Mouse (Mus musculus) embryonic facial prominence, embryonic 13.5 days (tissue): ENCODE measurements around the gene Slc22a8. TPM values are rescaled to one million over a fixed set of nuclear protein-coding genes. Genes with fewer than 3 reads are reported as not detected.

ENCODE experiments used
- ATAC-seq: fragments of 200-750 bp; cut with Nextera tagmentation; 2 replicates; pipeline ENCODE4 v1.8.0; 2017; ENCODE audit warnings: low read depth; ENCODE audit not compliant: insufficient number of reproducible peaks, insufficient read depth, low FRiP score, low TSS enrichment
- H3K27ac ChIP-seq: fragments of 300-500 bp; sonication (generic); 2 replicates; pipeline ENCODE4 v1.5.1; 2015; ENCODE audit warnings: moderate library complexity, mild to moderate bottlenecking, inconsistent platforms
- H3K27me3 ChIP-seq: fragments of 300-500 bp; sonication (generic); 2 replicates; pipeline ENCODE4 v1.6.1; 2015; ENCODE audit warnings: mild to moderate bottlenecking, inconsistent platforms
- H3K36me3 ChIP-seq: fragments of 300-500 bp; sonication (generic); 2 replicates; pipeline ENCODE4 v1.6.1; 2015; ENCODE audit warnings: mild to moderate bottlenecking, inconsistent platforms
- H3K4me1 ChIP-seq: fragments of 300-500 bp; sonication (generic); 2 replicates; pipeline ENCODE4 v1.6.1; 2015; ENCODE audit warnings: inconsistent platforms
- H3K4me2 ChIP-seq: fragments of 300-500 bp; sonication (generic); 2 replicates; pipeline ENCODE4 v1.6.1; 2015; ENCODE audit warnings: moderate library complexity, mild to moderate bottlenecking, inconsistent platforms
- H3K4me3 ChIP-seq: fragments of 300-500 bp; sonication (generic); 2 replicates; pipeline ENCODE4 v1.5.1; 2015; ENCODE audit warnings: mild to moderate bottlenecking, inconsistent platforms
- H3K9ac ChIP-seq: fragments of 300-500 bp; sonication (generic); 2 replicates; pipeline ENCODE4 v1.6.1; 2015; ENCODE audit warnings: mild to moderate bottlenecking, inconsistent platforms
- H3K9me3 ChIP-seq: fragments of 300-500 bp; sonication (generic); 2 replicates; pipeline ENCODE4 v1.6.1; 2016; ENCODE audit warnings: inconsistent platforms
- WGBS: fragments of 180-500 bp; shearing (Covaris S2); methylation state at CpG from one replicate; pipeline ENCODE4 v1.1.7; 2015; ENCODE audit warnings: mixed read lengths; 5-methylcytosine and 5-hydroxymethylcytosine counted together
- polyA plus RNA-seq: library from polyadenylated mRNA; unstranded; fragments of >200 nt; fragmentation: Nextera tagmentation; extraction: Ambion mirVana; gene quantifications from 2 replicates; pipeline ENCODE4 v1.2.1, GENCODE M21; 2015

Gene Slc22a8
- not detected in 2 replicates for polyA plus RNA-seq

DNA sequence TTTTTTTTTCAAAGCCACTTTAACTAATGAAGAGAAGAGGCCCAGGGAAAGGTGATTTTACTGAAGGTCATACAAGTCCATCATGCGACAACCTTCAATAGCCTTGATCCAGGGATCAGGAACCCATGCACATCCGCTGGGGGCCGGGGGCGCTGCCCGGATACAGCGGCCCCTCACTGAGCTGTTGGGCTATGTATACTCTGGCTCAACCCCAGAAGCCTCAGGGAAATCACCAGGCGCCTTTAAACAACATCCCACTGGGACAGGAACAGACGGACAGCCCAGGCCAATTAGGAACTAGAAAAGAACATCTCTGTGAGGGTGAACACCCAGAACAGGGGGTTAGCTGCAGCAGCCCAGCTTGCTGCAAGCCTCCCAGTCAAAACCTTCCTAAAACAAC, at the start of gene Slc22a8:
Gene Slc22a8, plus strand, starts transcription at position 301 of the 400 bp plus-strand sequence.
- H3K9me3 ChIP-seq: no peaks in the 10 kb centered on the region
- ATAC-seq: no peak
- no peaks in the 10 kb centered on the region for H3K36me3 ChIP-seq
- H3K4me1 ChIP-seq: peaks cover 28% of the 10 kb centered on the region
- WGBS: 56% methylated on average over 8 of the region's 8 CpGs
- H3K9ac ChIP-seq: no peak within 1 kb of the TSS
- H3K27me3 ChIP-seq: no peaks in the 10 kb centered on the region
- no peak within 1 kb of the TSS for H3K27ac ChIP-seq
- H3K4me3 ChIP-seq: no peak within 1 kb of the TSS
- H3K4me2 ChIP-seq: no peak within 1 kb of the TSS

GRCm38 (mm10) chr19:8558897-8559296, 32.2 kb upstream of the Slc22a8 start:
- 70% methylated on average over 2 of the region's 2 CpGs for WGBS
- ATAC-seq: no peak
- no peaks in the 10 kb centered on the region for H3K36me3 ChIP-seq
- no peaks in the 10 kb centered on the region for H3K4me1 ChIP-seq
- no peaks in the 10 kb centered on the region for H3K27me3 ChIP-seq
- H3K9ac ChIP-seq: no peak overlapping the region
- H3K9me3 ChIP-seq: no peaks in the 10 kb centered on the region
- no peak overlapping the region for H3K4me3 ChIP-seq
- no peak overlapping the region for H3K27ac ChIP-seq
- no peak overlapping the region for H3K4me2 ChIP-seq

DNA sequence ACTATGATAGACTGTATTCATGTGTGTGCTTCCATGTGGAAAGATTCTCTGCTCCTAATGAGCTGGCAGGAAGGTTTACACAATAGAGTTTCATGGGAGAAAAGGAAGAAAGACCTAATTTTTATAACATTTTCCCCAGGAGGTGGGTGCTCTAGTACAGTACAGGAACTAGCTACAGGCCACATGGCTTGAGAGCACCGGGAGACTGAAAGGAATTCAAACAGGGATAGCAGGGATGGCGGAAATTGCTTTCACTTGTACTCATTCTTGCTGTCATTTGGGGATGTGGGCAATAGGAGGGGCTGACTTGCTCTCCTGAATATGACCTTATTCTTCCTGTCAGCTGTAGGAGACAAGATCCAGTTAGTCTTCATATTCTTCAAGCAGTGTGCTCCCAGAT, 27.0 kb upstream of the Slc22a8 start:
- no peak for ATAC-seq
- no peaks in the 10 kb centered on the region for H3K36me3 ChIP-seq
- H3K9me3 ChIP-seq: no peaks in the 10 kb centered on the region
- H3K27me3 ChIP-seq: no peaks in the 10 kb centered on the region
- H3K27ac ChIP-seq: no peak overlapping the region
- no peak overlapping the region for H3K4me3 ChIP-seq
- H3K4me1 ChIP-seq: no peaks in the 10 kb centered on the region
- H3K9ac ChIP-seq: no peak overlapping the region
- no peak overlapping the region for H3K4me2 ChIP-seq
- WGBS: 34% methylated on average over 2 of the region's 2 CpGs

DNA sequence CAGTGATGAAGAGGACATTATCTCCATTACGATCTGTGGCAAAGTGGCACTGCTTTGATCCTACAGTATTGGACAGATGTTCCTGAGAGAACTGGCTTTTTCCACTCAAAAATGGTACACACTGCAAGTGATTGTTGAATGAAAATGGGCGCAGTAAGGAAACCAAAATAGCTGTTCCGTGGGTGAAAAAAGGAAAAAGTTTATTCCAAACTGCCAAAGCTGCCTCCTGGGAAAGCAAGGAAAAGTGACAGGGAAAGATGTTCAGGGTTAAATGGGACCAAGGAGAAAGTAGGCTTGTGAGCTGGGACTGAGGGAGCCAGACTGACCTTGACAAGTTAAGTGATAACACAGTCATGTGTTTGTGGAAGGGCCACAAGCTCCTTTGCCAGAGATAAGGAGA, 26.6 kb upstream of the Slc22a8 start:
- Histone ChIP-seq H3K9ac (no peak overlapping the region), H3K36me3 (no peaks in the 10 kb centered on the region), H3K9me3 (no peaks in the 10 kb centered on the region), H3K4me1 (peaks cover 2% of the 10 kb centered on the region; the same call in 1 of the 2 replicates), H3K4me2 (no peak overlapping the region), H3K27ac (no peak overlapping the region), H3K27me3 (no peaks in the 10 kb centered on the region), H3K4me3 (no peak overlapping the region)
- 50% methylated on average over 3 of the region's 3 CpGs for WGBS
- ATAC-seq: no peak

GRCm38 (mm10) chr19:8565262-8565661, 25.8 kb upstream of the Slc22a8 start:
- Histone ChIP-seq H3K4me3 (no peak overlapping the region), H3K9me3 (no peaks in the 10 kb centered on the region), H3K27me3 (no peaks in the 10 kb centered on the region), H3K36me3 (no peaks in the 10 kb centered on the region), H3K27ac (no peak overlapping the region), H3K9ac (no peak overlapping the region), H3K4me2 (no peak overlapping the region), H3K4me1 (peaks cover 4% of the 10 kb centered on the region; the same call in 1 of the 2 replicates)
- ATAC-seq: no peak
- 59% methylated on average over 2 of the region's 2 CpGs for WGBS

DNA sequence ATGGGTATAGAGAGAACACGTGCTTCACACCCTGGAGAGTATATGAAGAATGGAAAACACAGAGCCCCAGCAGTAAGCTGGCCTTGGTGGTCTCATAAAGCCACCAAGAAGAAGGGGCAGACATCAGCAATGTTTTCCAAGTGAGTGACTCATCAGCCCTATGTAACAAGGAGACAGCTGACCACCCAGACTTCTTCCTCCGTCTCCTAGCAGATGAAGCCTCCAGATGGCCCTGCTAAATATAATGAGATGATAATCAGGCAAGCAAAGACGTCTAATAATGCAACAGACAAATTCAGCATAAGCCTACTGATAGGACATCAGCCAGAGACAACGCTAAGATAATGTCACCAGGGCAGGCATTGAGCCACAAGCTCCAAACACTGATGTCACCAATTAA, 25.1 kb upstream of the Slc22a8 start:
- WGBS: 41% methylated on average over 4 of the region's 4 CpGs
- H3K27me3 ChIP-seq: no peaks in the 10 kb centered on the region
- H3K4me1 ChIP-seq: peaks cover 4% of the 10 kb centered on the region; the same call in 1 of the 2 replicates
- no peak for ATAC-seq
- no peaks in the 10 kb centered on the region for H3K36me3 ChIP-seq
- H3K27ac ChIP-seq: no peak overlapping the region
- no peak overlapping the region for H3K9ac ChIP-seq
- H3K9me3 ChIP-seq: no peaks in the 10 kb centered on the region
- no peak overlapping the region for H3K4me3 ChIP-seq
- no peak overlapping the region for H3K4me2 ChIP-seq

DNA sequence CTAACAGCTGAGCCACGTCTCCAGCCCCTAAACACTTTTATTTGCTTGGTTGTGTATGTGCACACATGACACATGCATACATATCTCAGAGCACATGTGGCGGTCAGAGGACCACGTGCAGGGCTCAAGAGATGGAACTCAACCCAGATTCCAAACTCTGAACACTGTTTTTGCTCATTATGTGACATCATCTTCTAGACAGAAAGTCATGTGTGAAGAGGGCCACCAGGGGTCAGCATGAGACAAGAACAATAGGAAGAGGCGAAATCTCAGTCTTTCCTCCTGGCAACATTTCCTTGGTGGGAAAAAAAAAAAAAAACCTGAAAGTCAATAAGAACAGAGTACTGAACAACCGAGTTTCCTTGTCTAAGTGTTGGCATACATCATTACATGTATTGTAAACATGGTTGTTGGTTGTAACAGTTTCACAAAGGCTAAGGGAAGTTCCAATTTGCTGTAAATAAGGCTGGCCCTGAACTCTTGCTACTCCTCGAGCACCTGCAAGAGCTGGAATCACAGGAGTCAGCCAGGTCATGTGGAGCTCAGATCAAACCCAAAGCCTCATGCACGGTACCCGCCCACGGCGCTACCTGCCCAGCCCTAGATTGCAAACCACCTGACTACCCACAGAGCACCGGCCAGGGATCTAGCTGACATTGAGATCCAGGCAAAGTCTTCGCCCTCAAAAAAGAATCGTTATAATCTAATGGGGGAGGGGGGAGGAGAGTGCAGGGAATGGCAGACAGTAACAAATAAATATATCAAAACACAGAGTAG, 23.8 kb upstream of the Slc22a8 start:
- no peak overlapping the region for H3K9ac ChIP-seq
- no peaks in the 10 kb centered on the region for H3K9me3 ChIP-seq
- no peaks in the 10 kb centered on the region for H3K36me3 ChIP-seq
- no peak overlapping the region for H3K27ac ChIP-seq
- no peaks in the 10 kb centered on the region for H3K27me3 ChIP-seq
- H3K4me2 ChIP-seq: no peak overlapping the region
- peaks cover 4% of the 10 kb centered on the region; the same call in 1 of the 2 replicates for H3K4me1 ChIP-seq
- 47% methylated on average over 13 of the region's 13 CpGs for WGBS
- no peak for ATAC-seq
- H3K4me3 ChIP-seq: no peak overlapping the region

DNA sequence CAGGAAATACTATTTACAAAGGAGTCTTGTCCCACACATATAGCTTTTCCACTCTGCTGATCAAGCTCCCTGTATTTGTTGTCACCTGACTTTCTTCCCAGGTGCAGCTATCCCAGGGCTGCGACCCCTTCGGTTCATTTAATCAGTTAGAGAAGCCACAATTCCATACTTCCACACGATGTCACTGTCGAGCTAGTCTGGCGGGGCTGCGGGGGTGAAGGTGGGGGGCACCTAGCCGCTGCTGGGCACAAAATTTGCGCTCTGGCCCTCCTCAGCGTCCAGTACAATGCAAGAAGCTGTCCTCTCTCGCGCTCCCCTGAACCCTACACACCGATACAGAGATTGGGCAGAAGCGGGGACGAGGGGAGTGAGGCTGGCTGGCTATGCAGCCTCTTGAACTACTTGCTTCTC, 21.6 kb upstream of the Slc22a8 start:
- H3K4me2 ChIP-seq: peak overlapping the region; percentile 61
- no peak overlapping the region for H3K27ac ChIP-seq
- H3K4me1 ChIP-seq: peaks cover 4% of the 10 kb centered on the region; the same call in 1 of the 2 replicates
- no peaks in the 10 kb centered on the region for H3K27me3 ChIP-seq
- no peaks in the 10 kb centered on the region for H3K36me3 ChIP-seq
- no peaks in the 10 kb centered on the region for H3K9me3 ChIP-seq
- H3K4me3 ChIP-seq: peak overlapping the region; percentile 33
- 5% methylated on average over 14 of the region's 14 CpGs for WGBS
- peak overlapping the region; percentile 61 for H3K9ac ChIP-seq
- no peak for ATAC-seq

DNA sequence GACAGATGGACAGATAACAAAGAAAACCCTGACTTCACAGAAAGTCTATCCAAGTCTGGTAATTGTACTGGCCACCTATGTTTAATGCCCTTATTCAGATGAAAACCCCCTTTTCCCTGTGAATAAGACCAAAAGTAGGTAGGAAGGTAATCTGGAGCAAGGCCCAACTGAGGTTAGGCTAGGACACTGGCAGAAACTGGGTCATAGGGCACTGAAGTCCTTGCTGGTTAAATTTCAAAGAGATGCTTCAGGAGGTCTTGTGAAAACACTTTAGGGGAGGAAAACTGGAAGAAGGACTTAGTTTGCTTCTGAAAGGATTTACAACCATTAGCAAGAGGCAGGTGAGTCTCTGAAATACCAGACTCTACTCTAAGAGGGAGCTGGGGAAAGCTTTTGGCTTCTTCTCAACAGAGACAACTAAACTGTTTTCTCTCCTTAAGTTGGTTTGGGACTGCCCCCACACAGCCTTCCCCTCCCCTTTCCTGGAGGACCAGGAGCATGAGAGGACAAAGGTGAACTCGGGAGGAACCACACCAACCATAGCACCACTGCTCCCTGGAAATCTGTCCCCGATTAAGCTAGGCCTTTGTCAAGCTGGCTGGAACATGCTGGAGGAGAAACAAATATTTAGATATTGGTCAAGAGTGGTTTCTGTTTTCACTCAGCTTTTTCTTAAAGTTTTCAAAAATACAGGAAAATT, 20.6 kb upstream of the Slc22a8 start:
- WGBS: 46% methylated on average over 2 of the region's 2 CpGs

DNA sequence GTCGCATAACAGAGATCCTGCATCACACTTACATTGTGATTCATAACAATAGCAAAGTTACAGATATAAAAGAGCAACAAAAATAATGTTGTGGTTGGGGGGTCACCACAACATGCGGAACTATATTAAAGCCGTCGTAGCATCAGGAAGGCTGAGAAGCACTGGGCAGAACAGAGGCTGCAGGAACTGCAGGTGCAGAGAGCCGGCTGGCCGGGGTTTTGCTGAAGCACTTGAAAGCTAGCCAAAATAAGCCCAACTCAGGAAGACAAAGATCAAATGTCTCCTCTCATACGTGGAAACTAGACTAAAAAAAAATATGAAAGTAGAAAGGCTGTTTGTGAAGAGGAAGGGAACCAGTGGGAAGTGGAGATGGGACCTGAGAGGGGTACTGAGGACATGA, 19.3 kb upstream of the Slc22a8 start:
- ATAC-seq: no peak
- peaks cover 4% of the 10 kb centered on the region; the same call in 1 of the 2 replicates for H3K4me1 ChIP-seq
- no peaks in the 10 kb centered on the region for H3K9me3 ChIP-seq
- 61% methylated on average over 7 of the region's 7 CpGs for WGBS
- no peak overlapping the region for H3K4me2 ChIP-seq
- no peak overlapping the region for H3K9ac ChIP-seq
- H3K4me3 ChIP-seq: no peak overlapping the region
- no peaks in the 10 kb centered on the region for H3K36me3 ChIP-seq
- no peaks in the 10 kb centered on the region for H3K27me3 ChIP-seq
- no peak overlapping the region for H3K27ac ChIP-seq

More for the DNA sequence above, 20.6 kb upstream of the Slc22a8 start:
- no peak overlapping the region for H3K4me2 ChIP-seq
- H3K4me3 ChIP-seq: no peak overlapping the region
- H3K27me3 ChIP-seq: no peaks in the 10 kb centered on the region
- no peak overlapping the region for H3K27ac ChIP-seq
- H3K4me1 ChIP-seq: peaks cover 4% of the 10 kb centered on the region; the same call in 1 of the 2 replicates
- H3K9me3 ChIP-seq: no peaks in the 10 kb centered on the region
- H3K36me3 ChIP-seq: no peaks in the 10 kb centered on the region
- H3K9ac ChIP-seq: no peak overlapping the region
- no peak for ATAC-seq

- ATAC-seq: no peak
- Histone ChIP-seq H3K27ac (no peak overlapping the region), H3K9ac (no peak overlapping the region), H3K4me3 (no peak overlapping the region), H3K9me3 (no peaks in the 10 kb centered on the region), H3K27me3 (no peaks in the 10 kb centered on the region), H3K4me1 (peaks cover 4% of the 10 kb centered on the region; the same call in 1 of the 2 replicates), H3K36me3 (no peaks in the 10 kb centered on the region), H3K4me2 (no peak overlapping the region)
- WGBS: 40% methylated on average over 3 of the region's 3 CpGs
These were observed 18.6 kb upstream of the Slc22a8 start for GRCm38 (mm10) chr19:8572485-8572884.

DNA sequence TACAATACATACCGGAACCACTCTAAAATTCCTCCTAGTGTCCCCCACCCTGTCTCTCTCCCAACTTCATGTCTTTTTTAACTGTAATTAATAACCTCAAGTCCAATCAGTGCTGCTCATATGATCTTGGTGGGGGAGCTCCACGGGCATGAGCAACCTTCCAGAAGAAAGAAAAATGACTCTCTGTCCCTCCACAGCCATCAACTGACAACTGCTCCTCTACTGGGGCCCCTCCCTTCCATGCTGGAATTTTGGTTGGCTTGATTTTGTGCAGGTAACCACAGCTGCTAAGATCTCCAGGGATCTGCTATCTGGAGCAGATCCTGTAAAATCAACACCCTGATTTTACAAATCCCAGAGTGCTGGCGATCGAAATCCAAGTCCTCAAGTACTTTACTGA, 13.6 kb upstream of the Slc22a8 start:
- no peak overlapping the region for H3K4me2 ChIP-seq
- no peaks in the 10 kb centered on the region for H3K36me3 ChIP-seq
- peaks cover 6% of the 10 kb centered on the region for H3K4me1 ChIP-seq
- no peak overlapping the region for H3K9ac ChIP-seq
- H3K4me3 ChIP-seq: no peak overlapping the region
- no peaks in the 10 kb centered on the region for H3K27me3 ChIP-seq
- no peak overlapping the region for H3K27ac ChIP-seq
- 79% methylated on average over 4 of the region's 4 CpGs for WGBS
- no peak for ATAC-seq
- no peaks in the 10 kb centered on the region for H3K9me3 ChIP-seq
